Mouse (Mus musculus) embryo, embryonic 11.5 days (tissue): ENCODE measurements around the gene Lgr6.

Source experiments
- DNase-seq: peaks from one replicate; pipeline ENCODE4 v3.0.0-alpha.2; 2012; ENCODE audit warnings: low read depth, low spot score

Gene Lgr6

GRCm38 (mm10) chr1:135079021-135079420, 26.1 kb downstream of the Lgr6 start:
- no peak for DNase-seq

- DNase-seq: no peak
Measured at GRCm38 (mm10) chr1:135076470-135076869, 28.6 kb downstream of the Lgr6 start.

GRCm38 (mm10) chr1:135075270-135075669, 29.8 kb downstream of the Lgr6 start:
- no peak for DNase-seq

GRCm38 (mm10) chr1:135072643-135073042, 32.4 kb downstream of the Lgr6 start:
- DNase-seq: no peak

- DNase-seq: no peak
Measured at GRCm38 (mm10) chr1:135069841-135070240, 35.2 kb downstream of the Lgr6 start.

- no peak for DNase-seq
Measured at GRCm38 (mm10) chr1:135064525-135064924, 40.6 kb downstream of the Lgr6 start.

GRCm38 (mm10) chr1:135062936-135063335, 42.1 kb downstream of the Lgr6 start:
- DNase-seq: no peak

- no peak for DNase-seq
Measured at GRCm38 (mm10) chr1:135061300-135061699, 43.8 kb downstream of the Lgr6 start.

- no peak for DNase-seq
Measured at GRCm38 (mm10) chr1:135060174-135060573, 44.9 kb downstream of the Lgr6 start.

- DNase-seq: no peak
Measured at GRCm38 (mm10) chr1:135056901-135057300, 48.2 kb downstream of the Lgr6 start.

GRCm38 (mm10) chr1:135054121-135054520, 51.0 kb downstream of the Lgr6 start:
- no peak for DNase-seq

GRCm38 (mm10) chr1:135044439-135044838, 60.6 kb downstream of the Lgr6 start:
- no peak for DNase-seq

GRCm38 (mm10) chr1:135036297-135036696, 68.8 kb downstream of the Lgr6 start:
- DNase-seq: no peak

GRCm38 (mm10) chr1:135032658-135033057, 72.4 kb downstream of the Lgr6 start:
- DNase-seq: no peak

- DNase-seq: no peak
Measured at GRCm38 (mm10) chr1:135030121-135030520, 75.0 kb downstream of the Lgr6 start.

GRCm38 (mm10) chr1:135026275-135026674, 78.8 kb downstream of the Lgr6 start:
- DNase-seq: no peak

- no peak for DNase-seq
Measured at GRCm38 (mm10) chr1:135023583-135023982, 81.5 kb downstream of the Lgr6 start.

GRCm38 (mm10) chr1:135021936-135022335, 83.1 kb downstream of the Lgr6 start:
- DNase-seq: no peak

- DNase-seq: peak; percentile 19
Measured at GRCm38 (mm10) chr1:135020970-135021369, 84.1 kb downstream of the Lgr6 start.

GRCm38 (mm10) chr1:135020281-135020940, 84.7 kb downstream of the Lgr6 start:
- DNase-seq: no peak

- no peak for DNase-seq
Measured at GRCm38 (mm10) chr1:135019775-135020167, 85.3 kb downstream of the Lgr6 start.

GRCm38 (mm10) chr1:135019087-135019774, 85.8 kb downstream of the Lgr6 start:
- DNase-seq: peak; percentile 23

GRCm38 (mm10) chr1:135017656-135018015, 87.4 kb downstream of the Lgr6 start:
- DNase-seq: no peak
